Mouse (Mus musculus) adipocyte (in vitro differentiated cells): ENCODE measurements around the gene Npy.

Source experiments
- DNase-seq: peaks from one replicate; pipeline ENCODE4 v3.0.0-alpha.2; 2016; ENCODE audit warnings: low spot score

Npy gene

DNA sequence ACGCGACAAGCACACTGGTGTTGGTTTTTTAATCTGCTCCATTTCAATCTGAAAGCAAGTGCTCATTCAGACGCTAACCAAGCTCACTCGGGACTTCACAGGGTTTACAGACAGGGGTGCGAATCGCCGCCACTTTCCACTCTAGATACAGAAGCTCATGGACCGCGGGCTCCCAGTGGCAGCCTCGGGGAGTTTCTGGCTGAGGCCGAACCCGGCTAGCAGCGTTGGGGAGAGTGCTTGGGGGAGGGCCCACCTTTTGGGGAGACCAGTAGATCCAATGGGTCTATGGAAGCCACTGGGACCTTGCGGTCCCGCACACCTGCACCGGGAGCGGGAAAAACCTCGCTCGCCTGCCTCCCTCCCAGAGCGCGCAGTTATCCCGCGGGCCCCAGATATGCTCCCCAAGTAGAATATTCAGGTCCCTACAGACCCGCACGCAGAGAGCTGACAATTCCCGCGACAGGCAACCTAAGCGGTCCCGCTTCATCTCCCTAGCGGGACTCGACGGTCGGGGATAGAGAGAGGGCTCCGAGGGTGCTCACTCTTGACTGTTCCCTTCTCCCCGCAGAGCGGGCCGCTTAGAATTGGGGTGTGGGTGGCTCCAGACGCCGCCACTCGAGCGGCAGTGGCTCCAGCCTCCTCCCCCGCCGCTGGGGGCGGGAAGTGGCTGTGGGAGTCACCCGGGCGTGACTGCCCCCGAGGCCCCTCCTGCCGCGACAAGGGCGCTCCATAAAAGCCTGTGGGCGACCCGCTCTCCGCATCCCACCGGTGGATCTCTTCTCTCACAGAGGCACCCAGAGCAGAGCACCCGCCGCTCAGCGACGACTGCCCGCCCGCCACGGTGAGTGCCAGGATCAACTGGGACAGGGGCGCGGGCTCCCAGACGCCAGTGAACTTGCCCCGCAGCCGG lies at the start of gene Npy:
Gene Npy (plus strand): TSS at position 750 of the 910 bp plus-strand sequence.
- DNase-seq: no peak

DNA sequence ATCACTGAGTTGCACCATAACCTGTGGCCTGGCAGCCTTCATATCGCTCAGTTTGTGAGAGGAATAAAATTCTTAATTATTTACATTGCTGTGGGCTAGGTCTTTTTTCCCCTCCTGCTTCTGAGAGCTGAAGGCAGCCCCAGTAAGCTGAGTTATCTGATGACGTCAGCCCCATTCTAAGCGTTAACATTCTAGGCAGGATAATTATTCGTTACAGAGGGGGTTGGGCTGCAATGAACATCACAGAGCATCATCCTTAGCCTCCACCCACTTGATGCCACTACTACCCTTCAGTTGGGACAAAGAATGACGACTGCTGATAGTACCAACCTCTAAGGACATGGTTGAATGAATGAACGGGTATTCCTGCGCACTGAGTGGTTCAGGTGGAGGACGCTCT lies 47.5 kb upstream of the Npy start:
- DNase-seq: no peak

DNA sequence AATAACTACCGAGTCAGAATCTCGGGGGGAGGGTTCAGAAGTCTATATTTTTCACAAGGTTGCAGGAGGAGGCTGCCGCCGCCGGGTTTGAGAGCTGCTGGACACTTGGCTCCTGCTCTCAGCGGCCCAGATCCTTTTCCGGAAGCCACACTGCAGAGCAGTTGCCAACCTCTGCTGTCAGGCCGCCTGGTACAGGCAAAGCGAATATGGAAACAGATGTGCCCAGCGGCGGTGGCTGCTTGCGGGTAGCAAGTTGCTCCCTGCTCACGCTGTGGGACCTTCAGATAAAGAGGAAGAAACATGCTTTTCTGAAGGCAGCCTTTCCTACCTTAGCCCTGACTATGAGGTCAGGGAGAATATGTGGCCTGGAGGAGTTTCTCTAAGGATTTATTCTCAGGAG lies 44.4 kb upstream of the Npy start:
- no peak for DNase-seq

DNA sequence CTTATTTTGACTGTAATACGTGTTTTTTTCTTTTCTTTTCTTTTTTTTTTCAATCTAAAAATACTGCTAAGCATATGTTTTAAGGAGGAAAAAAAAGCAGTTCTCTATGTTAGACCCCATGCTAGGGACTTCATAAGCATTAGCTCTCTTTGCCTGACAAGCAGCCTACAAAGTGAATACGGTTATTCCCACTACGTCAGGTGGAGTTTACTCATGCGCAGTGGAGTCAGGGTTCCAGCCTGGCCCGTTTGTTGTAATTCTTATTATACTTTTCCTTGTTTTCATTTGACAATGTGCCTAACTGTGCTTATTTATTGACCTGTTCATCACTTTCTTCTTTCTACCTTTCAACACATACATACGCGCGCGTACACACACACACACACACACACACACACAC lies 43.8 kb upstream of the Npy start:
- DNase-seq: no peak

DNA sequence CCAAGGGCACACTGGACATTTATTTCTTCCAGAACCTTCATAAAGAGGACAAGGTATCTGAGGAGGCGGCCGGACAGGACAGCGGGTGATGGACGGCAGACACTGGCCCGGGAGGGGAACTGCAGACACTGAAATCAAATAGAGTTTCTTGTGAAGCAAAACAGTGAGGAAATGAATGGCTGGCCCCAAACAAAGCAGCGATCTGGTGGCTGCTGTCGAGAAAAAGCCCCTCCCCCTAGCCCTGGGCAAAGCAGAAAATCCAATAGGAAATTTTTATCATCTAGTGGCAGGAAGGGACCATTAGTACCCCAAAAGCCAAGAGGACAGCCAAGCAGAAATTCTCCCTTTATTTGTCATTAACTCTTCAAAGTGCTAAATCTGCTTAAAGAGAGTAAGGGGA lies 42.9 kb upstream of the Npy start:
- DNase-seq: no peak

DNA sequence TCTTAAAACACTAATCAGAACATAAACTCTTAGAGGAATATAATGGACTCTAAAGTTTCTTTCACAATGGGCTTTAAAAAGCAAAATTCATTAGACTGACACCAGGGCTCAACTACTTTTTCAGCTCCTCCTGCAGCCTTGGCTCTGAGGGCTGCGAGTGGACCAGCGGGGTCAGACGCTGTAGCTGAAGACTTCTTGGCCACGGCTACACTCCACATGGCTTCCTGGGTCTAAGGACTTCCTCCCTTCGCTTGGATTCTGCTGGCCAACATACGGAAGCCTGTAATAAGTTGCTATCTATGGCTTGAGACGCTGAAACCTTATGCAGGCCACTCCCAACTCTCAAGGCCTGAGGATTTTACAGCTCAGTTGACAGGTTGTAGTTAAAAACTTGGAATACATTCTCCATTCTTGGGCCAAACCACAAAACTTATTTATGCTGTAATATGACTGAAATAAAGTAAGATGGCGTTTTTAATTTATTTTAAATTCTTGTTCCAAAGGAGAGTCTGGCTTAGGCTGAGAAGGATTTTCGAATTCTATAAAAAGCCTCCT lies 41.6 kb upstream of the Npy start:
- DNase-seq: no peak

DNA sequence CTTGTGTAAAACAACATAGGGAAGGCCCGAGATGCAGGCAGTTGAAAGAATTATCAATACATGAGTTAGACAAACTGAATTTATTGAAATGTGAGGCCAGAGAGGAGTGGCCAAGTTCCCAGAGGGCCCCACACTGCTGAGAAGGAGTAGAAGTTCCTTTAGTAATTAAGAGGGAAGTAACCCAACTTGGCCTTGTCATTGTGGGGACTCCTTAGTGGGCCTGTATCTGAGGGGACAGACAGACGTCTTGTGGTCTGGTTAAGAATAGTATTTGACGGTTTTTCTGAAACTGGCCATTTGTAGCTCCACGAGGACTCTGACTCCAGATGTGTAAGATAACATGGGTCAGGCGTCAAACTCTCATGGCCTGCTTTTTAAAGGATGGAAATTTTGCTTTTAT lies 40.7 kb upstream of the Npy start:
- DNase-seq: no peak

DNA sequence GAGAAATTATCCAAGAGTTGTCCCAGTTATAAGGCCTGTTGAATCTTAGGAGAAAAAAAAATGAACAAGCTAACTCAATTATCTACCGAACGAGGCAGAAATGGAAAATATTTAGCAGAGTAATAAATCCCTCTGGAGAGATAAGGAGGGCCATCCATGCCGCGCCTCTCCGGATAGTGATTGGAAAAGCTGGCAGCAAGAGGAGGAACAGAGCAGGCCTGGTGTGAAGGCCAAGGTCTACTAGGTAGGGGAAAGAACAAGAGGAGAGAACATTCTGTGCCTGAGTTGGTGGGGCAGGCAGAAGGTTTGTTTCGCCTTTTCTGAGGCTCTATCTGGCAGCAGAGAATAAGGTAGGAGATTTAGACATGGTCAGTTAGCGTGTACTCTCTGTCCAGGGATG lies 39.8 kb upstream of the Npy start:
- DNase-seq: no peak

DNA sequence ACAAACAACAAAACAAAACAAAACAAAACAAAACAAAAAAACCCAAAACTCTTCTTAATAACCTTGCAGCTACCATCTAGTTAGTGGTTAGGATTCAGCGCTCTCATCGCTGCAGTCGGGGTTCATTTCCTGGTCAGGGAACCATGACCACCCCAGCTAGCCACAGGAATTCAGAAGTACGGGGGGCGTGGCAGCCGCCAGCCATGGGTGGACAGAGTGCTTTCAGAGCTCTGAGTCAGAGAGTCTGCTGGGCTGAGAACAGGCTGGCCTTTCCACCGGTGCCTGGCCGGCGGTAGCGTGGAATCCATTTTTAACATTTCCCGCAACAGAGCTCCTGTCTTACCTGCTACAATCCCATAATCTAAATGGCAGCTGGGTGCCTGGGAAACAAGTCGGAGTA lies 30.0 kb upstream of the Npy start:
- DNase-seq: no peak

DNA sequence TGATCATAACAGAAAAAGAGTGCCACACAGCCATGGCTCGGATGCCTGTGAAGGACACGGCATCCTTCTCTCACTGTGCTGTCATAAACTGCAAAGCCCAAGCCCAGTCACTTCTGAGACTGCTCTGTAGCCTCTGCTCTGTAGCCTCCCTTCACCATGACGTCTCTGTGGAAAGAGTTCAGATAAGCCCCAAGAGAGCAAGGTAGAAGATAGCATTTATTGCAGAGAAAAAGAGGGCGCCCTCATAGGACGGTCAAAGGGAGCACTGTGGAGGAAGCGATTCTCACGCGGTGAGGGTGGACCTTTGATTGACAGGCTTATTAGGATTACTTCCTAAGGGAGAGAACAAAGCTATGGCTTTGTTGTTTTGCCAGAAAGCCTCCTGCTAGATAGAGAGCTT lies 18.4 kb upstream of the Npy start:
- no peak for DNase-seq

DNA sequence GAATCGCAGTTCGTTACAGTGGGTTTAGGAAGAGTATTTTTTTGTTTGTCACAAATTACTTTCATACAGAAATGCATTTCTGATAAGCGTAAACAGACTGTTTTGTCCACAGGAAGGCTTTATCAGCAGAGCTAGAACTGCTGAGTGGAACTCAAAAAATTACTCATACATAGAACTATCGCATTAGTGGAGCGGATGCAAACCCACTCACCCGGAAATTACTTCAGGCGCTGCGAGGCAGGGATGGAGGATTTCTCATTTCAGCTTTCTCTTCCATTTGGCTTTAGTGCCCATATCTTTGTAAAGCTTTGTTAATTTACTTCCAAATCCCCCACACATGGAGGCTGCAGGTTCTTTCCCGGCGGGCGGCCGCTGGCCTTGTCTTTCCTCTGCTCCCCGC lies 14.4 kb upstream of the Npy start:
- DNase-seq: no peak

DNA sequence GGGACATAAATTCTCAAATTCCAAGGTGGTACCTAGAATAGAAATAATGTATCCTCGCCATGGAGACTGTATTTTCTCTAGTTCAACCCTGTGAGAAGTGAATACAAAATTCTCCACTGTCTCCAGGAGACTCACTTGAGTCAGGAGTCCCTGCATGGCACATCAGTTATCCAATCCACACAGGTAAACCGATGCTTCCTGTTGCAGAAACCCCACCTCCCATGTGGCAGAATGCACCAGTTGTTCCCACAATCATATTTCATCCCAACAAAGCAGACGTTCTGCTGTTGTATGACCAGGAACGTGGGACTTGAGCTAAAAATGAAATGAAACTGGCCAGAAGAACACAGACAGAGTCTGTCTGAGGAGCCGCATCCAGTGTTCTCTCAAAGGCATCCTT lies 5.3 kb upstream of the Npy start:
- no peak for DNase-seq

DNA sequence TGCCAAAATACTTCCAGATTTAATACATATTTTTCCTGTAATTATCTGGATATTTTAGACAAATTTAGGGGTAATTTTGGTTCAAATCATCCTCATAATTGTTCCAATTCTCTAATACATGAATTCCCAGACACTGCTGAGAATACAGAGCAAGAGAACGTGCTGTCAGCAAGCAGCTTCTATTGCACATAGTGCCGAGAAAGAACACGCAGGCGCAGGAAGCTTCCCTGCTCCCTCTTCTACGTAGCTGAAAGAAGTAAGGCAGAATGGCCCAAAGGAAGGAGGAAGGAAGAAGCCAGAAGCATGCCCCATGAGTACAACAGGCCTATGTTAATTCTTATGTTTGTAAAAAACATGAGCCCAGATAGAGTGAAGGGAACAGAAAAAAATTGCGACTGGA lies 4.9 kb upstream of the Npy start:
- DNase-seq: no peak

DNA sequence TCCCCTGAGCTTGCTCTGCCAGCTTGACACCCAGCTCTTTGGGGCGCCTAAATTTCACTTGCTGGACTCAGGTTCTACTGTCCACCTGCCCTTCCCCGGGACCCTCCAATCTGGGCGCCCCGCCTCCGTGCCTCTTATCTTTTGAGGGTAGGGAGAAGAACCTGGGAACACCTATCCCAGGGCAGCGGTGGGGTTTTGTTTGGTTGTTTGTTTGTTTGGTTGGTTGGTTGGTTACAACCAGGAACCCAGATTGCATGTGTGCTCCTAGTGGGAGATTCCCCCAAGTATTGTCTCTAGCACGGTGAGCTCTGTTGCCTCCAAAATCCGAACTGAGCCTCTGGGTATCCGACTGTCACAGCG lies 341 bp downstream of the Npy start:
- no peak for DNase-seq

DNA sequence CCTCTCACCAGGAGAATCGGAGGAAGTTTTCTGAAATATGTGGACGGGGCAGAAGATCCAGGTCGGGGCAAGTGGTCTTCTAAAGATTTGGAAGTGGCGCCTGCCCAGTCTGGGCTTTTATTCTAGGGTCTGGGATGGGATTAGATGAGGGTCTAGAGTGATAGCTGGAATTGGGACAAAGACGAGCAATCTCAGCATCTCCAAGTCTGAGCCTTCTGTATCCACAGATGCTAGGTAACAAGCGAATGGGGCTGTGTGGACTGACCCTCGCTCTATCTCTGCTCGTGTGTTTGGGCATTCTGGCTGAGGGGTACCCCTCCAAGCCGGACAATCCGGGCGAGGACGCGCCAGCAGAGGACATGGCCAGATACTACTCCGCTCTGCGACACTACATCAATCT lies 861 bp downstream of the Npy start:
- no peak for DNase-seq

DNA sequence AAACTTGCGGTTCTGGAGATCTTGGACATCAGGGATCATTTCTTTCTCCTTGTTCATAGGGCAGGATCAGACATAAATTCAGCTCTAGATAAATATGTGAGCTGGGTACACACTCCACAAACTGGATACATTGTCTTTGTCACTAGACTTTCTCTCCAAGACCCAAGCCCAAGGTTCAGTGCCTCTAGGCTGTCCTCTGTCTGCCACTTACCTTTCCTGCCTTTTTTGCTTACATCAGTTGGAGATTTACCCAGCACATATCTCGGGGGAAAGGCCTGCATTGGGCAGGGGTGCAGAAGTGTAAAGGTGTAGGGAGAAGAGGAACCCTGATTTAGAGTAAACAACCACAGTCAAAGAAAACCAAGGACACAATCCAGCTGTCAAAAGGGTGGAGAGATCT lies 1.3 kb downstream of the Npy start:
- no peak for DNase-seq

DNA sequence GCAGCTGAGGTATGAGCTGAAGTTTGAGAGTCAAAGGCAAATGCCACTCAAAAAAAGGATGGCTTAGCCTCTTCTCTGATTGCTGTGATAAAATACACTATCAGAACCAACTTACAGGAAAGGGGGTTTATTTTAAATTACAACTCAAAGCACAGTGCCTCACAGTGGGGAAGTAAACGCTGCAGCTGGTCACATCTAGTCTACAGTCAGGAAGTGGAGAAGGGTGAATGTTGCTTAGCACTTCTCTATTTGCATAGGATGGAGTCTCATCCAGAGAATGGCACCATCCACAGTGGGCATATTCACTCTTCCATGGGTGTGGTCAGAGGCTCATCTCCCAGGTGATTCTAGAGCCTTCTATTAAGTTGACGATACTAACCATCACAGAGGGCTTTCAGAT lies 9.1 kb downstream of the Npy start:
- DNase-seq: no peak

DNA sequence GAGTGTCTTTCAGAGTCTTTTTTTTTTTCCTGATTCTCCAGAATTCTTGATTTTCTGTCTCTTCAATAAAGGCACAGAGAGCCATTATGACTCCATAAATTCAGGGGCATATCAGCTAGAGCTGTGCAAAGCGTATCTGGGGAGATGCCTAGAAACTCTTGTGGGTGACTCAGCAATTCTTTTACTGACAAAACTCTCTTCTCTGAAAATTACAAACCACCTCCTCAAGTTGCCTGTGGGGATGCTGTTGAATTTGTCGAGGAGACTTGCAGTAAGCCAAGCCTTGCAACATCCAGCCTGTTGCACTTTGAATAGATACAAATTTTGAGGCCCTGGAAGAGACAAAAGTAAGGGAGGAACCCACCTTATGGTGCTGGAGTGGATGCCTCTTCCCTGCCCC lies 34.3 kb downstream of the Npy start:
- no peak for DNase-seq

DNA sequence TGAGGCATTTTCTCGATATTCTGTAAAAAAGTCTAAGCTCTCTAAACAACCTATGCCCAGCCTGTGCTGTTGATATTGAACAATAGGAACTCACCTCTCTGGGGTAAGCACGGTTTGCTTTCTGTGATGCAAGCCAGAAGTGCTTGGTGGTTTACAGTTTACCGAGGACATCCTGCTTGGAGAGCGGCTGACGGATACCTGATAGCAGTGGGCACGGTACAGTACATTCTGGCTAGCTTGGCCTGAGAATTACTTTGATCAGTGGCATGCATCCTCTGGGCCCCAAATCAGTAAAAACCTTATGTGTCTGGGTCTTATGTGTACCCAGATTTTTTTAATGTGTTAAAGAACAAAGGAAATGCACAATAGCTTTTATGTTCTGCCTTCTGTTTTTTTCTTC lies 45.1 kb downstream of the Npy start:
- no peak for DNase-seq

DNA sequence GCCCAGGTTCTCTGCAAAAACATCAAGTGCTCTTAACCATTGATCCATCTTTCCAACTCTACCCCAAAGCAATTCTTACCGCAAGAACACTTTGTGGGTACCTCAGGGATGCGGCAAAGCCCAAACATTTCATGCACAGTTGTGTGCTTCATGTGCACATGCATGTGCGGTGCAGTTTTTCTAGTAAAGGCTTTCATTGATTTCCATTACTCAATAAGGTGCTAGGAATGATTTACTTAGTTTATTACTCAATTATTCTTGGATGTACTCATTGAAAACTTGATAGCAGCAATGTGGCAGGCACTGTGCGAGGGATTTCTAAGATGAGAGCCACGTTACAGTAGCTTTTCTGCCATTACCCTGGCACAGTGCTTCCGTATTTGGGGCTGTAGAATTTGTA lies 48.6 kb downstream of the Npy start:
- no peak for DNase-seq

DNA sequence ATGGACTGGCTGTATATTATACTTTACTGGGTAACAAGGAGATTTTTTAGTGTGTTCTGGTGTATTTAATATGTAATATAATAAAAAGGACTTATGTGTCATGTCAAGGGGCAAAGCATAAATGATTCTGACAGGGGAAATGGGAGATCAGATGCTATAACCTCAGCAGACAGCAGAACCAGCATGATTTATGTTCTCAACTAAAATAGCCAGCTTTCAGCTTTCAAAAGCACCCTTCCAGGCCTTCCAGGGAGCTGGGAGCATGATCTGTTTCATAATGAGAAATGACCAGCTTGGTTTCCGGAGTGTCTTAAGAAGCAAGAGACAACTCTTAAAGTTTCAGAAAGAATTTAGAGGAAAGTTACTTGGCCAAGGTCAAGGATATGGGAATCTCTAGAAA lies 51.0 kb downstream of the Npy start:
- DNase-seq: no peak

DNA sequence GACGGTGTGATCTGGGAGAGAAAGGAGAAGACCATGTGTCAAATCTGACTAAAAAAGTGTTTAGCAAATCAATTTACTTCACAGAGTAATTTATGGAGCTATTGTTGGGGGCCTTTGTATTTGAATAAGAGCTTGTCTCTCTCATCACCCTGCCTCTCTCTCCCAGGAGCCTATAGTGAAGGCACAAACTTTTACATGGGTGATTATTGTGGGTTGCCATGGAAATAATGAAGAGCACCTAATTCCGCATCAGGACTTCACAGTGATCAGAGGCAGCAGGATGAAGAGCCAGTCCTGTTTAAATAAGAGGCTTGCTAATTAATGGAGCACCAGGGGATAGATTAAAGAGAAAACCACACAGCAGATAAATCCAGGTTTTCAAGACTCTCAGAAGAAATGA lies 52.6 kb downstream of the Npy start:
- DNase-seq: no peak

DNA sequence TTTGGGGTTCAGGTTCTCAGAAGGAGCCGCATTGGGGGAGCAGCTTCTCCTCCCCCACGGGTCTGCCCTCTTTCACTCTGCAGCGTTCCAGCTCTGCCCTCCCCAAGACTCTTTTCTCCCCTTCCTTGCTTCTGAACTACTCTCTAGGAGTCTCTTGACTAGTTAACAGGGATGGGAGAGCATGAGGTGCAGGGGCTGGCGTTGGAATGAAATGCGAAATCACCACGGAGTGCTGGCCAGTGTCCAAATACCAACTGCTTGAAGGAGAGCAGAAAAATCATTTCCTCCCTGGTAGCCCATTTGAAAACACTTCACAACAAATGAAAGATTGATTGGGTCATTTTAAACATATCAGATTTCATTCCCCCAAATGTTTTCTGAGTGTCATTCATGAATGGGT lies 53.3 kb downstream of the Npy start:
- no peak for DNase-seq
